Mouse (Mus musculus): ENCODE data around the gene Tmie. TPM values are rescaled to one million over a fixed set of nuclear protein-coding genes. Genes with fewer than 3 reads are reported as not detected.

Tmie gene
- polyA plus RNA-seq, 1 experiment: 4.3 TPM

DNA sequence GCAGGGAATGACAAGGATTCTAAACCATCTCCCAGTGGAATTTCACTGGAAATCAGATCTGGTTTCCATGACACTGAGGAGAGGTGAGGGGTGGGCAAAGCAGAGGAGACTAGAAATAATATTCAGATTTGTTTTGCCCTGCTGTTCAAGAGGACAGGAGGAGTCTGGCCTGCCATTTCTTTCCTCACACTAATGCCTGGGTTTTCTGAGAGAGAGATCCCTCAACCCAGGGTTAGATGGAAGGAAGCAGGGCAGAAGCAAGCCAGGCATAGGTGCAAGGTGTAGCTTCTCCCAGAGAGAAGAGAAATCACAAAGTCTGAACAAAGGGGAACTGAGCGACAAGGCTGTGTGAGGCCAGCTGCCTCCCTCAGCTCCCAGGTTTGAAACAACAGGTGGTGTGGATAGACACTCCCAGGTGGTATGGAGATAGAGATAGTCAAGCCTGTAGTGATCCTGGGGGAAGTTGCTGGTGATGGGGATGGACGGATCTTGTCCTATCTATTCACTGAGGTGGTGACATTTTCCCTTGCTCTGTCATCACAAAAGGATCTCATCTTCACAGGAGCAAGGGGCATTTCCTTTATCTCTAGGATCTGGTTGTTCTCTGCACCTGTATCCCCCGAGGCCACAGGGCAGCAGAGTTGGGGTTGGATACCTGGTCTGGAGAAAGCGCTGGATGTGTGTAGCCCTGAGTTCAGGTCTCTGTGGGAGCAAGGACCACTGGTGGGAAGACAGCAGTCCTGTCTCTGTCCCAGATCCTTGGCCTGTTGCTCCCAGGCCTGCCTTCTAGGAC, 28.1 kb upstream of the Tmie start:
- TF ChIP-seq CTCF (IDR thresholded peaks at IDR 0.05; ENCODE audit: insufficient read depth, low read length) (no peak), POLR2A (IDR thresholded peaks at IDR 0.05; ENCODE audit: borderline replicate concordance, extremely low read depth, low read depth, low read length) (no peak)
- Histone ChIP-seq H3K4me1 (ENCODE audit: control insufficient read depth, insufficient read depth, low read length) (no peaks in the 10 kb centered on the region), H3K4me3 (replicated peaks; ENCODE audit: extremely low read depth, low read depth, low read length) (no peak overlapping the region)
- DNase-seq: no peak
- WGBS: 75% methylated on average over 4 of the region's 4 CpGs

DNA sequence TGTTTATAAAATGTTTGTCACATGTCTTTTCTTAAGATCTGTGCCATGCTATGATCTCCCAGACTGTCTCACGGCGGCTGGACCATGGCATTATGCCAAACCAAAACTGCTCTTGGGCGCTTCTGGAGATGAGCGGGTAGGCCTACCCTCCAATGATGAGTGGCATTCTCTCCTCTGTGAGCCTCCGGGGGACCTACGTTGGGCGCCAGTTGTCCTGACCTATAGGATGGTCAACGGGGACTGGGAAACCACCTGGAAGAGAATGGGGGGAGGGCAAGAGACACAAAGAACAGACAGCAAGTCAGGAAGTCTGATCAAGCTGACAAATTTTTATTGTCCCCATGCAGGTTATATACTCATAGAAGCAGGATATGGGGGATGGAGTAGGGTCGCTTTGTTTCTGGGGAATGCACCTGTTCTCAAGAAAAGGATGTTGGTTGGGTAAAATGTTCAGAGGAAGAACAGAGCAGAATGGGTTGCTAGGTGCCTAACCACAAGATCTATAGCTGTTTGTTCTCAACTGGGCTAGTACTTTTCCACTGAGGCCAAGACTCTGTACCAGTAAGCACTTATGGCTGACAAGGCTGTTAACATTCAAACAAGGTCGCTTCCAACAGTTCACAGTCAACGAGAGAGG, 27.4 kb upstream of the Tmie start:
- Histone ChIP-seq H3K4me1 (ENCODE audit: control insufficient read depth, insufficient read depth, low read length) (no peaks in the 10 kb centered on the region), H3K4me3 (replicated peaks; ENCODE audit: extremely low read depth, low read depth, low read length) (no peak overlapping the region)
- 89% methylated on average over 11 of the region's 11 CpGs for WGBS
- no peak for DNase-seq
- no peak for TF ChIP-seq POLR2A (IDR thresholded peaks at IDR 0.05; ENCODE audit: borderline replicate concordance, extremely low read depth, low read depth, low read length)
- no peak for TF ChIP-seq CTCF (IDR thresholded peaks at IDR 0.05; ENCODE audit: insufficient read depth, low read length)

DNA sequence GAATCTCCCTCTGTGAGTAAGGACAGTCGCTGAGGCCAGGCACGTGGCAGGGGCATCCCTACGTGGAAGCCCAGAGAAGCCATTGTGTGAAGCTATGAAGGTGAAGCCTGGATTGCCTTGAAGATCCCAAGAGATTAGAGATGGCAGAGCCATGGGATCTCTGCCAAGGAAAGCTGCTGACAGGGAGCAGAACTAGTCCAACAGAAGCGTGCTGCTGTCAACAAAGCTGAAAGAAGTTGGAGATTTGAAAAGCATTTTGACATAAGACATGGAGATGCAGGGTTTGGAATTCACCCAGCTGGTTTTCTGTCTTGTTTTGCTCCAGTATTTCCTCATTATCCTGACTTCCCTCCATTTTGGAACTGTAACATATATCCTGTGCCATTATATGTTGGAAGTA, 22.4 kb upstream of the Tmie start:
- TF ChIP-seq CTCF (IDR thresholded peaks at IDR 0.05; ENCODE audit: insufficient read depth, low read length) (no peak), POLR2A (IDR thresholded peaks at IDR 0.05; ENCODE audit: borderline replicate concordance, extremely low read depth, low read depth, low read length) (no peak)
- 67% methylated on average over 4 of the region's 4 CpGs for WGBS
- no peaks in the 10 kb centered on the region for H3K4me1 ChIP-seq (ENCODE audit: control insufficient read depth, insufficient read depth, low read length)
- no peak for DNase-seq
- no peak overlapping the region for H3K4me3 ChIP-seq (replicated peaks; ENCODE audit: extremely low read depth, low read depth, low read length)

DNA sequence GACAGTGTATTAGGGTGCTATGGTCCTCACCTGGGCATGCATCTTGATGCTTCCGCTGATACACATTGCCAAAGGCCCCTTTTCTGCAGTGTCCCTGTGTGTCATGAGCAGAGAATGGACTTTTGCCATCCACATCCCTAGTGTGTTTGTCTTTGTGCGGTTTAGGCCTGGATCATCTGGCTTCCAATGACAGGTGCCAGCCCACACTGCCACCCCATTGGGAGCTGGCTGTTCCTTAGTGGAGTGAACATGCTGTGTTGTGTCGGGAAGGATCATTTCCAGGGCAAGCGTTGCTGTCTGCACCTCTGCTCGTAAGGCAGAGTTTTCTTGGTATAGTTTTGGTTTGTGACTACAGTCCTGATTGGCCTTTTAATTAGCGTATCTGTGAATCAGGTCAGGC, 21.3 kb upstream of the Tmie start:
- no peak for TF ChIP-seq CTCF (IDR thresholded peaks at IDR 0.05; ENCODE audit: insufficient read depth, low read length)
- TF ChIP-seq POLR2A (IDR thresholded peaks at IDR 0.05; ENCODE audit: borderline replicate concordance, extremely low read depth, low read depth, low read length): no peak
- H3K4me3 ChIP-seq (replicated peaks; ENCODE audit: extremely low read depth, low read depth, low read length): no peak overlapping the region
- 93% methylated on average over 6 of the region's 6 CpGs for WGBS
- DNase-seq: no peak
- no peaks in the 10 kb centered on the region for H3K4me1 ChIP-seq (ENCODE audit: control insufficient read depth, insufficient read depth, low read length)

DNA sequence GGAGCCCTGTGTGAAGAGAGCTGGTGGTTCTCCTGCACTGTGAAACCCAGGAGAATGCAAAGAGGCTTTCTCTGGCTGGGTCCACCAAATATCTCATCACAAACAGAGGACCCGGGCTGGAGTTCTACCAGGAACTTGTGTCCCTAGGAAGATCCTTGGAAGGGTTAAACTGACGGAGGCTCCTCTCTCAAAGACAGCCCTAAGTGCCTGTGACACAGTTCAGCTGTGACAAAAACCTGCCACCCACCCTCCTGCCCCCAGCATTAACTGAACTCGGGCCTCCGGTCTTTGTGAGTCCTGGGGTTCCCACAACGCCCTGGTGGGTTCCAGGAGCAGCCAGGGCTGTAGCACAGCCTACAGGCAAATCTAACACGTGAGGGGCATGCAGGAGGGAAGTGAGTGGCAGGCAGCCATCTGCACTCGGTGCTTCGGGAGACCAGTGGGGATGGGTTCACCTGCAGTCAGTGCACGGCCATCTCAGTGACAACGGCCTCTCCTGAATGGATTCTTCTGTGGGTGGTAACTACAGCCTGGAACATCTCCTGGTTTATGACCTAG, 19.6 kb upstream of the Tmie start:
- H3K4me3 ChIP-seq (replicated peaks; ENCODE audit: extremely low read depth, low read depth, low read length): no peak overlapping the region
- 51% methylated on average over 10 of the region's 10 CpGs for WGBS
- no peaks in the 10 kb centered on the region for H3K4me1 ChIP-seq (ENCODE audit: control insufficient read depth, insufficient read depth, low read length)
- TF ChIP-seq POLR2A (IDR thresholded peaks at IDR 0.05; ENCODE audit: borderline replicate concordance, extremely low read depth, low read depth, low read length) (no peak), CTCF (IDR thresholded peaks at IDR 0.05; ENCODE audit: insufficient read depth, low read length) (no peak)
- no peak for DNase-seq

DNA sequence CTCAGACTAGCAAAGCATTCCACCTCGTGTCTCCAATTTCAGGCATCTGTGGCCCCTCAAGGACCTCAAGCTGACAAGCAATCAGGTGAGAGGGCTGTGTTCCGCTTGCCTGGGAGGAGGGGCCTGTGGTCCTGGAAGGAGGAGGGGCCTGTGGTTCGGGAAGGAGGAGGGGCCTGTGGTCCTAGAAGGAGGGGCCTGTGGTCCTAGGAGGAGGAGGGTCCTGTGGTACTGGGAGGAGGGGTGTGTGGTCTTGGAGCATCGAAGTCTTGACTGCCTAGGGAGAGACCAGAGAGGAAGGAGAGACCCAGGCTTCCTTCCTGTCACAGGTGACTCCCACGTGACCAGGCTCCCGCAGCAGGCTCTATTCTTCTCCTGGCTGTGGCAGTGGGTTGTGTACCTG, 16.7 kb upstream of the Tmie start:
- Histone ChIP-seq H3K4me3 (replicated peaks; ENCODE audit: extremely low read depth, low read depth, low read length) (no peak overlapping the region), H3K4me1 (ENCODE audit: control insufficient read depth, insufficient read depth, low read length) (no peaks in the 10 kb centered on the region)
- TF ChIP-seq POLR2A (IDR thresholded peaks at IDR 0.05; ENCODE audit: borderline replicate concordance, extremely low read depth, low read depth, low read length) (no peak), CTCF (IDR thresholded peaks at IDR 0.05; ENCODE audit: insufficient read depth, low read length) (no peak)
- WGBS: 27% methylated on average over 6 of the region's 6 CpGs
- no peak for DNase-seq

DNA sequence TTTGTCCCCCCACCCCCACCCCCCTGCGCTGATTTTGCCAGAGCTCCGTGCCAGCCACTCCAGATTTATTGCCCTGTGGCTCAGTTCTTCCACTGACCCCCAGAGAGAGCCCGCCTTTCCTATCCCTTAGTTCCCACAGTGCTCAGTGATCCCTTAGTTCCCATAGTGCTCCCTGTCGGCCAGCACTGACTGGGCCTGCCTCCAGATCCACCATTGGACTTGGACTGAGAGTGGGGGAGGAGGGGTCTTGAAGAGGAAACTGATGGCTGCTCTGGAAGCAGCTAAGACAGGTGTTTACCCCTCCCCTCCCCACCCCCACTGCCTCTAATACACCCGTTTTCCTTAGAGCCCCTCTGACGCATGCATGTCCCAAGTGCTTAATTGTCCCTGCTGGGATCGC, 16.1 kb upstream of the Tmie start:
- no peak for DNase-seq
- TF ChIP-seq CTCF (IDR thresholded peaks at IDR 0.05; ENCODE audit: insufficient read depth, low read length) (no peak), POLR2A (IDR thresholded peaks at IDR 0.05; ENCODE audit: borderline replicate concordance, extremely low read depth, low read depth, low read length) (no peak)
- H3K4me1 ChIP-seq (ENCODE audit: control insufficient read depth, insufficient read depth, low read length): peaks cover 4% of the 10 kb centered on the region; the same call in 1 of the 2 replicates
- WGBS: 48% methylated on average over 7 of the region's 7 CpGs
- H3K4me3 ChIP-seq (replicated peaks; ENCODE audit: extremely low read depth, low read depth, low read length): no peak overlapping the region

DNA sequence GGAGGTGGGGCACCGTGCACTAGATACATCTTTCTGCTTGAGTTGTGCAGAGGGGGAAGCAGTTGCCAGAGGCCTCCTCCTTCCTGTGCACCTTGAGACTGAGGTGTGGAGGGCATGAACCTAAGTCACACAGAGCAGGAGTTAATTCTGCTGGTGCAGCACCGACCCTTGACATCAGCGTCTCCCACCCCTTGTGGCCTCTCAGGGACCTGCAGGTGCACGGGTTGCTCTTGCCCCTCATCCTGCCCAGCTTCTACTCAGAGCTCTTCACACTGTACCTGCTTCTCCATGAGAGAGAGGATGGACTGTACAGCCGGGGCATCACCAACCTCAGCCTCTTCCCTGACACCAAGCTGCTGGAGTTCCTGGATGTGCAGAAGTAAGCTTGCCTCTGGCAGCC, 15.6 kb upstream of the Tmie start:
- Histone ChIP-seq H3K4me1 (ENCODE audit: control insufficient read depth, insufficient read depth, low read length) (peaks cover 5% of the 10 kb centered on the region), H3K4me3 (replicated peaks; ENCODE audit: extremely low read depth, low read depth, low read length) (no peak overlapping the region)
- DNase-seq: no peak
- TF ChIP-seq POLR2A (IDR thresholded peaks at IDR 0.05; ENCODE audit: borderline replicate concordance, extremely low read depth, low read depth, low read length): no peak
- no peak for TF ChIP-seq CTCF (IDR thresholded peaks at IDR 0.05; ENCODE audit: insufficient read depth, low read length)
- WGBS: 66% methylated on average over 5 of the region's 5 CpGs

DNA sequence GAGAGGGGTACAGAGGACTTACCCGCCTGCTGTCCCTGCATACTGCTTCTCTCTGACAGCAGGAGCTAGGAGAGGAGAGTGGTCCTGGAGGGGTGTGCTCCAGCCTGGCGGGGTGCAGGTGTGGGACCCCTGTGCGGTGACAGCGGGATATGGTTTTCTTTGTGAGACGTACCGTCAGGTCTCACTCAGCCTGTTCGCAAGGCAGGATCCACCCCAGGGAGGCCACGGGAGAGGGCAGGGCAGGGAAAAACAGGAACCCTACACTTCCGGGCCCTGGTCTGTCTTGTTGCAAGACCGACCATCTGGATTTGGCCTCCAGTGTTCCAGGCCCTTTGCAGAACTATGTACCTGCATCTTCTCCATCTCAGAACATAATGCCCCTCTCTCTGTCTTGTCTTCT, 13.5 kb upstream of the Tmie start:
- TF ChIP-seq POLR2A (IDR thresholded peaks at IDR 0.05; ENCODE audit: borderline replicate concordance, extremely low read depth, low read depth, low read length) (no peak), CTCF (IDR thresholded peaks at IDR 0.05; ENCODE audit: insufficient read depth, low read length) (no peak)
- WGBS: 76% methylated on average over 10 of the region's 10 CpGs
- Histone ChIP-seq H3K4me3 (replicated peaks; ENCODE audit: extremely low read depth, low read depth, low read length) (no peak overlapping the region), H3K4me1 (ENCODE audit: control insufficient read depth, insufficient read depth, low read length) (peaks cover 12% of the 10 kb centered on the region)
- no peak for DNase-seq

DNA sequence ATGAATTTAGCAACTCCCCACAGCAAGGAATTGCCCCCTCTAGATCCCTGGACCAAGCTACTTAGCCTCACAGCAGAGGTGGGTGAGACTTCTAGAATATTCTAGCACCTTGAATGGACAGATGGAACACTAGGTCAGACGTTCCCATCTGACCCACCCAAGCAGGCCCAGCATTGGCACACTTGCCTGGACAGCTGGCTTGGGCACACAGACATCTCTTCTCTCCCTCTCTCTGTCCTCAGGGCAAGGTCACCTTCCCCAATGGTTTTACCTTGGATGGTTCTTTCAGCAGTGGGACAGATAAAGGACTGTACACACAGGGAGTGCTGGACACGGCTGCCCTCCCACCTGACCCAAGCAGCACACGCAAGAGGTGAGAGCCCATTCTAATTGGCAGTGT, 12.6 kb upstream of the Tmie start:
- TF ChIP-seq POLR2A (IDR thresholded peaks at IDR 0.05; ENCODE audit: borderline replicate concordance, extremely low read depth, low read depth, low read length) (no peak), CTCF (IDR thresholded peaks at IDR 0.05; ENCODE audit: insufficient read depth, low read length) (no peak)
- no peak for DNase-seq
- H3K4me1 ChIP-seq (ENCODE audit: control insufficient read depth, insufficient read depth, low read length): peaks cover 12% of the 10 kb centered on the region
- WGBS: 87% methylated on average over 3 of the region's 3 CpGs
- no peak overlapping the region for H3K4me3 ChIP-seq (replicated peaks; ENCODE audit: extremely low read depth, low read depth, low read length)

Measured in lung, adult 2 months (tissue).